Mouse (Mus musculus) embryo, embryonic 10 days (tissue): Measurements from ENCODE around the gene Gm11757.
"Not testable (repeated sequence)": the region's sequence is repeated elsewhere in the genome, so short reads cannot be mapped to it uniquely, and the experiment has no call there.

Source experiments
- DNase-seq: peaks from one replicate; pipeline ENCODE4 v3.0.0-alpha.2; 2015; ENCODE audit warnings: low spot score

The Gm11757 gene

DNA sequence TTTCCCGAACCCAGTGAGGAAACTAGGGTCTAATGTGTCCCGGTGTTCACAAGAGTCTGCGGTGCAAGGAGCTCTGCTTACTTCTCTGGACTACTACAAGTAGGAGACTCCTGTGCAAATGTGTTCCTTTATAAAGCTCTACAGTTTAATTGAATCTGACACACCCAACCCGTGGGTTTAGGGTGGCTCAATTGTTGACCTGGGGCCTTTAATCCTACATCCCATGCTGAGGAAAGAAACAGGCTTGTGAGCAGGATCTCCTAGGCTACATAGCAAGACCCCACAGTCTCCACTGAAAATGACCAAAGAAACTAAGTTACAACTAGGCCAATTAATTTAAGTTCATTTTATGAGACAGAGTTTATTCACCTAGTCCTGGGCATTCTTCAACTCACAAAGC, at the start of gene Gm11757:
TSS of gene Gm11757 (minus strand) at position 101 of the 400 bp plus-strand sequence.
- DNase-seq = not testable (repeated sequence)

DNA sequence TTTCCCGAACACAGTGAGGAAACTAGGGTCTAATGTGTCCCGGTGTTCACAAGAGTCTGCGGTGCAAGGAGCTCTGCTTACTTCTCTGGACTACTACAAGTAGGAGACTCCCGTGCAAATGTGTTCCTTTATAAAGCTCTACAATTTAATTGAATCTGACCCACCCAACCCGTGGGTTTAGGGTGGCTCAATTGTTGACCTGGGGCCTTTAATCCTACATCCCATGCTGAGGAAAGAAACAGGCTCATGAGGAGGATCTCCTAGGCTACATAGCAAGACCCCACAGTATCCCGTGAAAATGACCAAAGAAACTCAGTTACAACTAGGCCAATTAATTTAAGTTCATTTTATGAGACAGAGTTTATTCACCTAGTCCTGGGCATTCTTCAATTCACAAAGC, 29.7 kb upstream of the Gm11757 start, which contains the start of gene Gm11756:
TSS of gene Gm11756 (minus strand) at position 101 of the 400 bp plus-strand sequence.
- not testable (repeated sequence) for DNase-seq

DNA sequence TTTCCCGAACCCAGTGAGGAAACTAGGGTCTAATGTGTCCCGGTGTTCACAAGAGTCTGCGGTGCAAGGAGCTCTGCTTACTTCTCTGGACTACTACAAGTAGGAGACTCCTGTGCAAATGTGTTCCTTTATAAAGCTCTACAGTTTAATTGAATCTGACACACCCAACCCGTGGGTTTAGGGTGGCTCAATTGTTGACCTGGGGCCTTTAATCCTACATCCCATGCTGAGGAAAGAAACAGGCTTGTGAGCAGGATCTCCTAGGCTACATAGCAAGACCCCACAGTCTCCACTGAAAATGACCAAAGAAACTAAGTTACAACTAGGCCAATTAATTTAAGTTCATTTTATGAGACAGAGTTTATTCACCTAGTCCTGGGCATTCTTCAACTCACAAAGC, 14.9 kb upstream of the Gm11757 start, which contains the start of gene Gm13871:
TSS of gene Gm13871 (minus strand) at position 101 of the 400 bp plus-strand sequence.
- not testable (repeated sequence) for DNase-seq

DNA sequence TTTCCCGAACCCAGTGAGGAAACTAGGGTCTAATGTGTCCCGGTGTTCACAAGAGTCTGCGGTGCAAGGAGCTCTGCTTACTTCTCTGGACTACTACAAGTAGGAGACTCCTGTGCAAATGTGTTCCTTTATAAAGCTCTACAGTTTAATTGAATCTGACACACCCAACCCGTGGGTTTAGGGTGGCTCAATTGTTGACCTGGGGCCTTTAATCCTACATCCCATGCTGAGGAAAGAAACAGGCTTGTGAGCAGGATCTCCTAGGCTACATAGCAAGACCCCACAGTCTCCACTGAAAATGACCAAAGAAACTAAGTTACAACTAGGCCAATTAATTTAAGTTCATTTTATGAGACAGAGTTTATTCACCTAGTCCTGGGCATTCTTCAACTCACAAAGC, 14.7 kb downstream of the Gm11757 start, which contains the start of gene Gm11758:
TSS of gene Gm11758 (minus strand) at position 101 of the 400 bp plus-strand sequence.
- not testable (repeated sequence) for DNase-seq
